ENCODE assay signal across 8 mouse cellular contexts in genomic region chr4:129771314-129771671, GRCm38 (mm10). TPM values are rescaled to one million over a fixed set of nuclear protein-coding genes. Genes with fewer than 3 reads are reported as not detected.
A peak's percentile ranks its signal among the peaks of the same experiment; 100 is the strongest.
DNase-seq lines count a peak whose midpoint lies in the region; ATAC-seq lines count a peak whose summit lies in the region.

No protein-coding gene starts in this region.

- peak overlapping the region; percentile 63 for H3K4me2 ChIP-seq in heart, embryonic 14.5 days (ENCODE audit: low read length)
- H3K4me2 ChIP-seq in hindbrain, embryonic 14.5 days (replicated peaks) = peak overlapping the region; percentile 33
- peak overlapping the region; percentile 42 for H3K4me2 ChIP-seq in midbrain, embryonic 12.5 days (replicated peaks)

- DNase-seq in heart, adult 11 months = no peak
- peak; percentile 49 for DNase-seq in NIH3T3 (ENCODE audit: low read depth)
- DNase-seq in hindbrain, embryonic 14.5 days (ENCODE audit: low spot score) = no peak
- no peak for DNase-seq in adrenal gland, postnatal 10 days
- DNase-seq in gastrocnemius, postnatal 10 days = no peak
- no peak for DNase-seq in retina, embryonic 14.5 days (ENCODE audit: low spot score)

- H3K9me3 ChIP-seq in heart, embryonic 14.5 days (ENCODE audit: control insufficient read depth, low read length) = no peaks in the 10 kb centered on the region
- no peaks in the 10 kb centered on the region for H3K9me3 ChIP-seq in hindbrain, embryonic 14.5 days (ENCODE audit: control insufficient read depth, low read length)
- no peaks in the 10 kb centered on the region for H3K9me3 ChIP-seq in midbrain, embryonic 12.5 days

- H3K27ac ChIP-seq in heart, embryonic 14.5 days (replicated peaks in 1 of 2; ENCODE audit: control insufficient read depth in 1 of 2, insufficient read depth in 1 of 2, low read depth in 2 of 2, low read length in 2 of 2) = no peak overlapping the region; a peak in 1 of 4 replicates
- H3K27ac ChIP-seq in hindbrain, embryonic 14.5 days = peak overlapping the region; percentile 66
- H3K27ac ChIP-seq in midbrain, embryonic 12.5 days (replicated peaks) = peak overlapping the region; percentile 65

- no peak for ATAC-seq in heart, embryonic 14.5 days (ENCODE audit: insufficient number of reproducible peaks, insufficient read depth, low FRiP score, low read depth)
- ATAC-seq in hindbrain, embryonic 14.5 days (ENCODE audit: low FRiP score) = no peak
- no peak for ATAC-seq in midbrain, embryonic 12.5 days (ENCODE audit: low FRiP score, low read depth)

- no peaks in the 10 kb centered on the region for H3K36me3 ChIP-seq in heart, embryonic 14.5 days (ENCODE audit: control insufficient read depth, insufficient read depth, low read length)
- H3K36me3 ChIP-seq in hindbrain, embryonic 14.5 days (replicated peaks; ENCODE audit: control insufficient read depth, insufficient read depth) = no peaks in the 10 kb centered on the region
- no peaks in the 10 kb centered on the region for H3K36me3 ChIP-seq in midbrain, embryonic 12.5 days

- peaks cover 11 to 13% of the 10 kb centered on the region in 2 experiments for H3K4me1 ChIP-seq in heart, embryonic 14.5 days (ENCODE audit: control insufficient read depth in 2 of 2, insufficient read depth in 2 of 2, low read length in 2 of 2)
- peaks cover 22% of the 10 kb centered on the region for H3K4me1 ChIP-seq in hindbrain, embryonic 14.5 days (replicated peaks; ENCODE audit: control insufficient read depth, insufficient read depth, low read length)
- H3K4me1 ChIP-seq in midbrain, embryonic 12.5 days = peaks cover 29% of the 10 kb centered on the region

- H3K4me3 ChIP-seq in heart, embryonic 14.5 days (ENCODE audit: control insufficient read depth in 1 of 2, insufficient read depth in 1 of 2, low read depth in 1 of 2, low read length in 2 of 2) = peak overlapping the region in 1 of 2 experiments; percentile 6; a peak in 3 of 4 replicates
- no peak overlapping the region for H3K4me3 ChIP-seq in hindbrain, embryonic 14.5 days (replicated peaks; ENCODE audit: low read length)
- no peak overlapping the region for H3K4me3 ChIP-seq in midbrain, embryonic 12.5 days

- WGBS in heart, embryonic 14.5 days = 23% methylated on average over 7 of the region's 7 CpGs
- WGBS in hindbrain, embryonic 14.5 days = 19% methylated on average over 7 of the region's 7 CpGs
- WGBS in midbrain, embryonic 12.5 days = 23% methylated on average over 7 of the region's 7 CpGs

- no peaks in the 10 kb centered on the region for H3K27me3 ChIP-seq in heart, embryonic 14.5 days (ENCODE audit: control insufficient read depth, insufficient read depth, low read length)
- H3K27me3 ChIP-seq in hindbrain, embryonic 14.5 days (ENCODE audit: control insufficient read depth, insufficient read depth, low read length) = no peaks in the 10 kb centered on the region
- H3K27me3 ChIP-seq in midbrain, embryonic 12.5 days = peaks cover 26% of the 10 kb centered on the region

- H3K9ac ChIP-seq in heart, embryonic 14.5 days (ENCODE audit: low read length) = peak overlapping the region; percentile 62
- no peak overlapping the region; the same call in 1 of the 2 replicates for H3K9ac ChIP-seq in hindbrain, embryonic 14.5 days
- 0 out of 2 replicates have a peak overlapping the region, but pooled peaks have one; percentile 20 for H3K9ac ChIP-seq in midbrain, embryonic 12.5 days (replicated peaks)

RNA-seq across cellular contexts. Expression of gene Khdrbs1, which starts 29.2 kb away (rescaled TPM):
- 69.6 and 74.0 TPM in 2 replicates for polyA plus RNA-seq in heart, embryonic 14.5 days (2014; fragmentation: Nextera tagmentation; extraction: Ambion mirVana)
- 120 and 125 TPM in 2 replicates for polyA plus RNA-seq in hindbrain, embryonic 14.5 days (2014; fragmentation: Nextera tagmentation; extraction: Ambion mirVana)
- 224 and 239 TPM in 2 replicates for polyA plus RNA-seq in midbrain, embryonic 12.5 days (2016; fragmentation: Nextera tagmentation; extraction: Ambion mirVana)
- total RNA-seq in adrenal gland, postnatal 10 days (2021) = 10 to 100 TPM; 64.3 to 83.7 TPM
- 10 to 100 TPM; 47.0 to 58.8 TPM for total RNA-seq in gastrocnemius, postnatal 10 days (2021)

RNA-seq across cellular contexts. Expression of gene Ptp4a2, which starts 39.7 kb away (rescaled TPM):
- 350 and 362 TPM in 2 replicates for polyA plus RNA-seq in heart, embryonic 14.5 days (2014; fragmentation: Nextera tagmentation; extraction: Ambion mirVana)
- 199 and 211 TPM in 2 replicates for polyA plus RNA-seq in hindbrain, embryonic 14.5 days (2014; fragmentation: Nextera tagmentation; extraction: Ambion mirVana)
- polyA plus RNA-seq in midbrain, embryonic 12.5 days (2016; fragmentation: Nextera tagmentation; extraction: Ambion mirVana) = 345 and 375 TPM in 2 replicates
- 100 to 1,000 TPM; 260 to 289 TPM for total RNA-seq in adrenal gland, postnatal 10 days (2021)
- total RNA-seq in gastrocnemius, postnatal 10 days (2021) = 100 to 1,000 TPM; 572 to 625 TPM

Comparison
In these comparisons a context has a peak if more than half of its experiments do, and no peak if none do; other contexts are left out.
1. H3K27ac ChIP-seq: peak in hindbrain, embryonic 14.5 days (single experiment) and midbrain, embryonic 12.5 days (single experiment); none in heart, embryonic 14.5 days (0 of 2).
2. Peak in every context shown above with its lines, with median percentiles within 50 percentile points of each other: H3K4me2 ChIP-seq.